Mouse (Mus musculus) small intestine, adult 2 months (tissue): ENCODE data around the gene Itga9. TPM values are rescaled to one million over a fixed set of nuclear protein-coding genes. Genes with fewer than 3 reads are reported as not detected.
A peak's percentile ranks its signal among the peaks of the same experiment; 100 is the strongest.

Experiments used
- H3K27ac ChIP-seq: fragments of 200-500 bp; 2 replicates; pipeline ENCODE4 v1.5.1; 2012; ENCODE audit warnings: low read depth, low read length, control low read depth, inconsistent platforms; ENCODE audit not compliant: insufficient read depth
- H3K27me3 ChIP-seq: fragments of 200-500 bp; 2 replicates; pipeline ENCODE4 v1.6.1; 2012; ENCODE audit warnings: mild to moderate bottlenecking, moderate library complexity, low read length, inconsistent platforms; ENCODE audit not compliant: control insufficient read depth, insufficient read depth
- H3K36me3 ChIP-seq: fragments of 200-500 bp; 2 replicates; pipeline ENCODE4 v1.6.1; 2012; ENCODE audit warnings: mild to moderate bottlenecking, low read length, control low read depth, inconsistent platforms; ENCODE audit not compliant: control insufficient read depth, insufficient read depth
- H3K4me1 ChIP-seq: fragments of 200-500 bp; 2 replicates; pipeline ENCODE4 v1.6.1; 2012; ENCODE audit warnings: low read length, inconsistent platforms, mixed read lengths; ENCODE audit not compliant: control insufficient read depth, insufficient read depth, insufficient read length
- H3K4me3 ChIP-seq: fragments of 200-500 bp; 2 replicates; pipeline ENCODE4 v1.5.1; 2012; ENCODE audit warnings: low read depth, mild to moderate bottlenecking, control low read depth, inconsistent platforms, low read length, moderate library complexity
- CTCF ChIP-seq: fragments of 200-500 bp; IDR thresholded peaks from 2 replicates; pipeline ENCODE4 v1.5.1; 2012; ENCODE audit warnings: low read depth, mild to moderate bottlenecking, control low read depth, inconsistent platforms, low read length, moderate library complexity, mixed read lengths; ENCODE audit not compliant: insufficient replicate concordance, insufficient read length; ENCODE audit errors: extremely low read depth
- POLR2A ChIP-seq: fragments of 200-500 bp; IDR thresholded peaks from 2 replicates; pipeline ENCODE4 v1.6.1; 2012; ENCODE audit warnings: low read depth, mild to moderate bottlenecking, control low read depth, inconsistent platforms, low read length, moderate library complexity
- WGBS: fragments of 180-500 bp; shearing (Covaris S2); methylation state at CpG from one replicate; pipeline ENCODE4 v1.1.7; 2018; 5-methylcytosine and 5-hydroxymethylcytosine counted together
- polyA plus RNA-seq: library from polyadenylated mRNA; depleted of rRNA; stranded (reverse); fragments of >200 nt; gene quantifications from 2 replicates; pipeline ENCODE4 v1.2.3, GENCODE M21; 2012

Gene Itga9
- polyA plus RNA-seq, 1 experiment: 8.0 TPM

- no peak for TF ChIP-seq CTCF
- no peak for TF ChIP-seq POLR2A
- H3K36me3 ChIP-seq: no peaks in the 10 kb centered on the region
- WGBS: 49% methylated on average over 9 of the region's 9 CpGs
- no peak overlapping the region for H3K27ac ChIP-seq
- no peaks in the 10 kb centered on the region for H3K27me3 ChIP-seq
- H3K4me1 ChIP-seq: no peaks in the 10 kb centered on the region
- H3K4me3 ChIP-seq: no peak overlapping the region
Measured at GRCm38 (mm10) chr9:118686166-118686961, 79.9 kb downstream of the Itga9 start.

- Histone ChIP-seq H3K27me3 (no peaks in the 10 kb centered on the region), H3K36me3 (no peaks in the 10 kb centered on the region), H3K4me3 (no peak overlapping the region), H3K27ac (no peak overlapping the region), H3K4me1 (no peaks in the 10 kb centered on the region)
- 69% methylated on average over 4 of the region's 4 CpGs for whole genome bisulfite sequencing
- no peak for TF ChIP-seq CTCF
- TF ChIP-seq POLR2A: no peak
Measured at GRCm38 (mm10) chr9:118688248-118688647, 81.8 kb downstream of the Itga9 start.

- 68% methylated on average over 14 of the region's 14 CpGs for WGBS
- no peak overlapping the region for H3K4me3 ChIP-seq
- no peaks in the 10 kb centered on the region for H3K36me3 ChIP-seq
- H3K27ac ChIP-seq: no peak overlapping the region
- no peaks in the 10 kb centered on the region for H3K4me1 ChIP-seq
- no peak for TF ChIP-seq POLR2A
- TF ChIP-seq CTCF: no peak
- H3K27me3 ChIP-seq: no peaks in the 10 kb centered on the region
Measured at GRCm38 (mm10) chr9:118688921-118689451, 82.5 kb downstream of the Itga9 start.

- no peaks in the 10 kb centered on the region for H3K36me3 ChIP-seq
- no peaks in the 10 kb centered on the region for H3K27me3 ChIP-seq
- TF ChIP-seq POLR2A (no peak), CTCF (no peak)
- no peak overlapping the region for H3K4me3 ChIP-seq
- 79% methylated on average over 11 of the region's 11 CpGs for WGBS
- H3K4me1 ChIP-seq: no peaks in the 10 kb centered on the region
- no peak overlapping the region for H3K27ac ChIP-seq
Measured at GRCm38 (mm10) chr9:118693256-118693655, 86.8 kb downstream of the Itga9 start.

- 75% methylated on average over 8 of the region's 8 CpGs for WGBS
- TF ChIP-seq POLR2A: no peak
- Histone ChIP-seq H3K4me1 (no peaks in the 10 kb centered on the region), H3K27me3 (no peaks in the 10 kb centered on the region), H3K27ac (no peak overlapping the region), H3K36me3 (no peaks in the 10 kb centered on the region), H3K4me3 (no peak overlapping the region)
Measured at GRCm38 (mm10) chr9:118694420-118694825, 87.9 kb downstream of the Itga9 start.

- Histone ChIP-seq H3K36me3 (no peaks in the 10 kb centered on the region), H3K27ac (no peak overlapping the region), H3K27me3 (no peaks in the 10 kb centered on the region), H3K4me3 (no peak overlapping the region), H3K4me1 (no peaks in the 10 kb centered on the region)
- 77% methylated on average over 8 of the region's 8 CpGs for WGBS
- TF ChIP-seq CTCF: no peak
- TF ChIP-seq POLR2A: no peak
Measured at GRCm38 (mm10) chr9:118698191-118698590, 91.7 kb downstream of the Itga9 start.

GRCm38 (mm10) chr9:118699716-118700115 is 93.2 kb downstream of the Itga9 start:
- TF ChIP-seq CTCF: no peak
- no peak for TF ChIP-seq POLR2A
- Histone ChIP-seq H3K27me3 (no peaks in the 10 kb centered on the region), H3K27ac (no peak overlapping the region; the same call in 1 of the 2 replicates), H3K4me1 (no peaks in the 10 kb centered on the region), H3K36me3 (no peaks in the 10 kb centered on the region), H3K4me3 (no peak overlapping the region)
- 75% methylated on average over 4 of the region's 4 CpGs for WGBS

GRCm38 (mm10) chr9:118700889-118701288 is 94.4 kb downstream of the Itga9 start:
- H3K36me3 ChIP-seq: no peaks in the 10 kb centered on the region
- WGBS: 49% methylated on average over 12 of the region's 12 CpGs
- H3K4me1 ChIP-seq: no peaks in the 10 kb centered on the region
- H3K4me3 ChIP-seq: no peak overlapping the region
- no peak for TF ChIP-seq CTCF
- no peak for TF ChIP-seq POLR2A
- H3K27ac ChIP-seq: peak overlapping the region; percentile 15; the same call in 1 of the 2 replicates
- H3K27me3 ChIP-seq: no peaks in the 10 kb centered on the region
